Mouse (Mus musculus) liver, adult 2 months (tissue): ENCODE data around the gene Tgds. TPM values are rescaled to one million over a fixed set of nuclear protein-coding genes. Genes with fewer than 3 reads are reported as not detected.

Source experiments
- DNase-seq: peaks from one replicate; pipeline ENCODE4 v3.0.0-alpha.2; 2011; ENCODE audit warnings: low read depth, low spot score; ENCODE audit errors: extremely low read depth
- H3K27ac ChIP-seq: fragments of 200-500 bp; replicated peaks from 2 replicates; pipeline ENCODE4 v1.5.1; 2012; ENCODE audit warnings: low read depth, mild to moderate bottlenecking, control low read depth, inconsistent platforms, low read length; ENCODE audit not compliant: insufficient read depth
- H3K27me3 ChIP-seq: fragments of 200-500 bp; 2 replicates; pipeline ENCODE4 v1.6.1; 2012; ENCODE audit warnings: mild to moderate bottlenecking, moderate library complexity, low read length, inconsistent platforms; ENCODE audit not compliant: control insufficient read depth, insufficient read depth
- H3K36me3 ChIP-seq: fragments of 200-500 bp; 2 replicates; pipeline ENCODE4 v1.6.1; 2012; ENCODE audit warnings: low read length, inconsistent platforms; ENCODE audit not compliant: control insufficient read depth, insufficient read depth
- H3K4me1 ChIP-seq: fragments of 200-500 bp; 2 replicates; pipeline ENCODE4 v1.6.1; 2011; ENCODE audit warnings: low read length; ENCODE audit not compliant: control insufficient read depth, insufficient read depth
- H3K4me3 ChIP-seq: fragments of 200-500 bp; 2 replicates; pipeline ENCODE4 v1.5.1; 2011; ENCODE audit warnings: low read depth, mild to moderate bottlenecking, control low read depth, low read length, moderate library complexity; ENCODE audit not compliant: insufficient read depth
- H3K79me2 ChIP-seq: fragments of 200-500 bp; 2 replicates; pipeline ENCODE4 v1.6.1; 2012; ENCODE audit warnings: inconsistent platforms, mild to moderate bottlenecking, low read length, moderate library complexity; ENCODE audit not compliant: control insufficient read depth, insufficient read depth
- H3K9ac ChIP-seq: fragments of 200-500 bp; 2 replicates; pipeline ENCODE4 v1.6.1; 2012; ENCODE audit warnings: low read depth, mild to moderate bottlenecking, control low read depth, inconsistent platforms, low read length
- CTCF ChIP-seq: fragments of 200-500 bp; IDR thresholded peaks from 2 replicates; pipeline ENCODE4 v1.5.1; 2011; ENCODE audit warnings: low read depth, low read length, control low read depth
- POLR2A ChIP-seq: fragments of 200-500 bp; IDR thresholded peaks from 2 replicates; pipeline ENCODE4 v1.6.1; 2011; ENCODE audit warnings: low read length, control low read depth; ENCODE audit not compliant: insufficient read depth; ENCODE audit errors: extremely low read depth
- WGBS: fragments of 180-500 bp; shearing (Covaris S2); methylation state at CpG from one replicate; pipeline ENCODE4 v1.1.7; 2018; 5-methylcytosine and 5-hydroxymethylcytosine counted together
- polyA plus RNA-seq: library from polyadenylated mRNA; depleted of rRNA; stranded (reverse); fragments of >200 nt; gene quantifications from 2 replicates; pipeline ENCODE4 v1.2.3, GENCODE M21; 2012
- total RNA-seq: library from RNA; depleted of rRNA; stranded (reverse); fragments of >200 nt; gene quantifications from 2 replicates; pipeline ENCODE4 v1.2.3, GENCODE M21; 2014

Tgds gene
- total and polyA plus RNA-seq, 2 experiments: 14.3 to 37.9 TPM

DNA sequence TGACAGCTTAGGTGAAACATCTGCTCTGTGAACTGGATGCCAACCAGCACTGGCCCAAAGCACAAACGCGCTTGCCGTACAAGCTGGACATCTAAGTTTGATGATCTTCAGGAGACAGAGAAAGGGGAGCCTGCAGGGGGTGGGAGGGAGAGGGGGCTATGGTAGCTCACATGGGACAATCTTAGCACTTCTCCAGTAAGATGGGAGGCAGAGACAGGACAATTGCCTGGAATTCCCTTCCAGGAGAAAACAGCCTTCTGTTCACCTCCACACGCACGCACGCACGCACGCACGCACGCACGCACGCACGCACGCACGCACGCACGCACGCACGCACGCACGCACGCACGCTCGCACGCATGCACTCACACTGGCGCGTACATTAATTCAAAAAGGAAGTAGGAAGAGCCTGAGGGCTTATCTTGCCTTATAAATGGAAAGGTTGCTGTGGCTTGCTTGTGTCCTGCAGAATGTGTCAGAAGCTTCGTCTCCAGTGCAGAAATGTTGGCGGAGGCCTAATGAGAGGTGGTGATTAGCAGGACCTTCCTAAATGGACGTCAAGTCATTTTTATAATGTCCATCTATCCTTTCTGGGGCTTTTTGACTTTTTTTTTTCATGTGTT is 42.6 kb upstream of the Tgds start:
- H3K36me3 ChIP-seq: no peaks in the 10 kb centered on the region
- no peaks in the 10 kb centered on the region for H3K27me3 ChIP-seq
- H3K27ac ChIP-seq: no peak overlapping the region
- TF ChIP-seq POLR2A: no peak
- no peaks in the 10 kb centered on the region for H3K4me1 ChIP-seq
- no peak overlapping the region for H3K4me3 ChIP-seq
- WGBS: 89% methylated on average over 30 of the region's 30 CpGs
- H3K9ac ChIP-seq: no peak overlapping the region
- no peak for DNase-seq
- H3K79me2 ChIP-seq: no peaks in the 10 kb centered on the region

DNA sequence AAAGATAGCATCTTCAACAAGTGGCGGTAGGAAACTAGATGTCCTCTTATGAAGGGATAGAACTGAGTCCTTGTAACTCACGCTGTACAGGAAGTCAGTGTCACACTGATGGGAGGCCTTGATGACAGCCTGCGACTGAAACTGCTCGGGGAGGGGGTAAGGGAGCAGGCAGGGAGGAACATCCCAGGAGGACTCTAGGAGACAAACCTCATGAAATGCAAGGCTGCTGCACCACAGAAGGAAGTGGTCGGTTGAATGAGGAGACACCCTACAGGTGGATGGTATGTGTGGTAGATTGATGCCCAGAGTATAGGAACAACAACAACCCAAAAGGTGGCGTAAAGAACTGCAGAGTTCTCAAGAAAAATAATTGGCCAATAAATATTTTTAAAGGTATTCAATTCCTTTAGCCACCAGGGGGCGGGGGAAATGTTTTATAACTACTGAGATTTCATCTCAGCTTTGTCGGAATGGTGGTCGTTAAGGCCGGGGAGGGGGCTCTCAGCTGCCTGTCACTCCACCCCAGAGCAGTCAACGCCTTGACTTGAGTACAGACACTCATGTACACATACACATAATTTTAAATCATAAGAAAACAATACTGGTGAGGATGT is 41.1 kb upstream of the Tgds start:
- Histone ChIP-seq H3K27me3 (no peaks in the 10 kb centered on the region), H3K4me3 (no peak overlapping the region), H3K79me2 (no peaks in the 10 kb centered on the region), H3K4me1 (no peaks in the 10 kb centered on the region), H3K36me3 (0 out of 2 replicates have a peak, but pooled peaks cover 2% of the 10 kb centered on the region), H3K27ac (no peak overlapping the region), H3K9ac (no peak overlapping the region)
- 82% methylated on average over 11 of the region's 11 CpGs for WGBS
- TF ChIP-seq POLR2A: no peak
- TF ChIP-seq CTCF: no peak
- no peak for DNase-seq

DNA sequence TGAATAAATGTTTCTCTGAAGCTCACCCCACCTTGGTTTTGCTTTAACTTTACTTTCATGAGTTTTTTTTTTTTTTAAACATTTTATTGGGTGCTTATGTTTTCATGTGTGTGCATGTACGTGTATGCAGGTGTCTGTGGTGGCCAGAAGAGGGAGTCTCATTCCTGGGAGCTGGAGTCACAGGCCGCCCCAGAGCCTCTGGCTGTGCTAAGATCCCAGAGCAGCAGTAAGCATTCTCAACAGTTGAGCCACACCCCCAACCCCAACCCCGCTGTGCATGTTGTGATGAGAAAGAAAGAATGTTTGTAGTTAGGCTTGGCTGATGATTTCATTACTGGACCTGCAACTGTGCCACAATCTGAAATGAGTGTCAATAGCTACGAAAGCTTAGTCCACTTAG is 36.2 kb upstream of the Tgds start:
- DNase-seq: no peak
- no peak overlapping the region for H3K4me3 ChIP-seq
- no peaks in the 10 kb centered on the region for H3K27me3 ChIP-seq
- no peaks in the 10 kb centered on the region for H3K4me1 ChIP-seq
- WGBS: 100% methylated on average over 4 of the region's 4 CpGs
- no peak overlapping the region for H3K9ac ChIP-seq
- H3K79me2 ChIP-seq: no peaks in the 10 kb centered on the region
- H3K27ac ChIP-seq: no peak overlapping the region
- TF ChIP-seq POLR2A (no peak), CTCF (no peak)
- peaks cover 6% of the 10 kb centered on the region for H3K36me3 ChIP-seq

DNA sequence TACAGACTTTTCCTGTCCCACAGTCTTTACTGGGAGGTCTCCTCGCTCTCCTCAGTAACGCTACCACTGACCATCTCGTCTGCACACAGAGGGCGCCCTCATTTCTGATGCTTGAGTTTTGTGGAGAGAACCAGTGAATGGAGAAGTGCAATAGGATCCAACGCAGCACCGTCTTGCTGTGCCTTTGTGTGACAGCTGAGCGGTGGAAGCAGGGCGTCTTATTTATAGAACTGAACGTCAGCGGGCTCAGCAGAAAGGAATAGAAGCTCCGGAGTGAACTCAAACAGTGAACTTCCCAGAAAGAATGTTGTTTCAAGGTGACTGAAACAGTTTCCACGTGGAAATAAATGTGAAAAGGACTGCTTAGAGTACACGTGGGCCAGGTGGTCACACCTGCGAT is 30.1 kb upstream of the Tgds start:
- TF ChIP-seq POLR2A: no peak
- TF ChIP-seq CTCF: no peak
- Histone ChIP-seq H3K27ac (no peak overlapping the region), H3K4me1 (no peaks in the 10 kb centered on the region), H3K4me3 (no peak overlapping the region), H3K27me3 (no peaks in the 10 kb centered on the region), H3K36me3 (peaks cover 20% of the 10 kb centered on the region), H3K79me2 (no peaks in the 10 kb centered on the region), H3K9ac (no peak overlapping the region)
- 90% methylated on average over 14 of the region's 14 CpGs for WGBS
- DNase-seq: no peak

DNA sequence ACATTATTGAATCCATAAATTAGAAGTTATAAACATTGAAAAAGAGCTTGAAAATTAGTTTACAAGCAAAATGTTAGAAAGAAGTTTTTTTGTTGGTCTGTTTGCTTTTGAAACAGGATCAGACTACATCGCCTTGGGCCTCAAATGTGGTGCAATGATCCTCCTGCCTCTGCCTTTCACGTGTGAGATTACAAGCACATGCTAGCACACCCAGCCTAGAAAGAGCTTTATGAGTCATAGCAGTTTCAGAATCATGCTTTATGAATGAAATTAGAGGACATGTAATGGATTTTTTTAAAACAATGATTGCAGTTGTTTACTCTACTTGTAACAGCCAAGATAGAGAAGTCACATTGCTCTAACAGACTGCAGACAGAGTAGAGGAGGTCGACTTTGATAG is 29.2 kb upstream of the Tgds start:
- H3K79me2 ChIP-seq: no peaks in the 10 kb centered on the region
- H3K36me3 ChIP-seq: peaks cover 20% of the 10 kb centered on the region
- no peak overlapping the region for H3K4me3 ChIP-seq
- DNase-seq: no peak
- no peak overlapping the region for H3K27ac ChIP-seq
- no peak for TF ChIP-seq CTCF
- no peak for TF ChIP-seq POLR2A
- no peaks in the 10 kb centered on the region for H3K4me1 ChIP-seq
- H3K27me3 ChIP-seq: no peaks in the 10 kb centered on the region
- WGBS: 75% methylated on average over 3 of the region's 3 CpGs
- H3K9ac ChIP-seq: no peak overlapping the region

DNA sequence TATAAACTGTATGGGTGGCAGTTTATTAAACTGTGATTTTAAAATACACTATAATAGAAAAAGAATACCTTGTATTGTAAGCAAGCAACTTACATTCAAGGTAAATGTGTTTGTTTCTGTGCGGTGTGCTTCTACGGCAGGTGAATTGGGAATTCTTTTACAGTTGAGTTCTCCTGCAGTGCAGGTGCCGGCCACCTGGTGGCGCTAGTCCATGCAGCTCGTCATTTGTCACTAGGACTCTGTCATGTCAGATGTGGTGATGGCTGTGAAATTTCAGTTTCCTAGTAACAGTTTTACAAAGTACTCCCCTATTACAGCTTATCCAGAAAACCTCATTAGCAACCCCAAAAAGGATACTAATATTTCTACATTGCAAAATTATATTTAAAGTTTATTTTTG is 24.6 kb upstream of the Tgds start:
- Histone ChIP-seq H3K27ac (no peak overlapping the region), H3K27me3 (no peaks in the 10 kb centered on the region), H3K36me3 (peaks cover 21% of the 10 kb centered on the region), H3K4me1 (no peaks in the 10 kb centered on the region), H3K9ac (no peak overlapping the region), H3K79me2 (no peaks in the 10 kb centered on the region; the same call in none of the 2 replicates), H3K4me3 (no peak overlapping the region; the same call in 1 of the 2 replicates)
- no peak for DNase-seq
- TF ChIP-seq POLR2A (no peak), CTCF (peak; percentile 94)
- 37% methylated on average over 5 of the region's 5 CpGs for WGBS
